Mouse (Mus musculus): ENCODE results near the gene Pla2g4a. TPM values are rescaled to one million over a fixed set of nuclear protein-coding genes. Genes with fewer than 3 reads are reported as not detected.

The Pla2g4a gene
- polyA plus RNA-seq, 1 experiment from 2014 or later = 14.0 TPM

DNA sequence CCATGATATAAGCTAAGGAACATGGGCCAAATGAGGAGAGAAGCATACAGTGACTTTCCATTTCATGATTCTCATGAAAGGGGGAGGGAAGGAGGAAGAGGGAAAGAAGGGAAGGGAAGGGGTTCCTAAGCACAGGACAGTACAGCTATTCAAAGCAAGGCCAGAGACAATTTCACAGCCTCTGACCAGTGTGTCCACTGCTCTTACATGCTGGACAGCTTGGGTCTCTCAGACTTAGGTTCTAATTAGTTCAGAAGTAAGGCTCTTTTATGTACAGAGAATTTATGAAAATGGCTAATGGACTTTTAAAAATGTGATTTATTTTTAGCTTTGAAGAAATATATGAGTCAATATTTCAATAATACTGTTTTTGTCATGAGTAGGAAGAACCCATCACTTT, 9.0 kb downstream of the Pla2g4a start:
- ATAC-seq (ENCODE audit: borderline replicate concordance, extremely low read depth, low FRiP score, low TSS enrichment) = no peak
- Histone ChIP-seq H3K36me3 (no peaks in the 10 kb centered on the region), H3K4me3 (no peak overlapping the region), H3K9ac (no peak overlapping the region), H3K4me2 (no peak overlapping the region), H3K9me3 (no peaks in the 10 kb centered on the region), H3K27ac (no peak overlapping the region), H3K27me3 (no peaks in the 10 kb centered on the region), H3K4me1 (peaks cover 4% of the 10 kb centered on the region; the same call in 1 of the 2 replicates)

DNA sequence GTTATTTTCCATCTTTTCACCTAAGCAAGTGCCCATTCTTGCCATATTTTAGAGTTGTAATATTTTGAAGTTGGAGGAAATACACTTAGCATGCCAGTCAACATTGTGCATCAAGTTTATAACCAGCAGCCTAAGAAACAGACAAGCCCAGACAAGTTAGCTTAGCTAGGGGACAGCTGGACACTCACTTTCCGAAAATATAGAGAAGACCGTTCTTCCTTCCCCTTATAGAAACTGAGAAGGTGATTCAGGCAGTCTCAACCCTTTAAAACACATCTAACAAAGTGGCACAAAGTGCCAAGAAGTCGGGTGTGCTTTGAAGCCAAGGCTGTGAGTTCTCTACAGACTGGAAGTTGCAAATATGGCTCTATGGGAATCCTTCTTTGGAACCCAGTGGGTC, 10.4 kb downstream of the Pla2g4a start:
- Histone ChIP-seq H3K4me2 (no peak overlapping the region), H3K9ac (no peak overlapping the region), H3K36me3 (no peaks in the 10 kb centered on the region), H3K27ac (no peak overlapping the region), H3K4me1 (peaks cover 4% of the 10 kb centered on the region; the same call in 1 of the 2 replicates), H3K27me3 (no peaks in the 10 kb centered on the region), H3K4me3 (no peak overlapping the region), H3K9me3 (no peaks in the 10 kb centered on the region)
- 71% methylated on average over 3 of the region's 3 CpGs for WGBS
- no peak for ATAC-seq (ENCODE audit: borderline replicate concordance, extremely low read depth, low FRiP score, low TSS enrichment)

DNA sequence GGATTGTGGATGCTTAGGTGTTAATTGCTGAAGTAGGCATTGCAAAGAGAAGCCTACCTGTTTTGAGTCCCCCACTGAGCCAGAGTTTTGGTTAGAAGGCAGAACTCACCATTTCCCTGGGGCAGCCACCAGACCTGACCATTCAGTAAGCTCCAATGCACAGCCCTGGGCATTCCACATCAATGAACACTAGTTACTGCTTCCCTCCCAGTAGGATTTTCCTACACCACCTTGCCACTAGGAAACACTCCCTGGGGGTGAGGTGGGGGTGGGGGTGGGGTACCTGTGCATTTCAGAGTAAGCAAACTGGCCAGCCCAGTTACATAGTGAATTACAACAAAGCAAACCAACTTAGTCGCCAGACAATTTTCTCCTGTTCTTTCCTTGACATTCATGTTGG, 10.8 kb downstream of the Pla2g4a start:
- Histone ChIP-seq H3K4me2 (no peak overlapping the region), H3K9me3 (no peaks in the 10 kb centered on the region), H3K36me3 (no peaks in the 10 kb centered on the region), H3K27ac (no peak overlapping the region), H3K27me3 (no peaks in the 10 kb centered on the region), H3K4me3 (no peak overlapping the region), H3K9ac (no peak overlapping the region), H3K4me1 (no peaks in the 10 kb centered on the region)
- ATAC-seq (ENCODE audit: borderline replicate concordance, extremely low read depth, low FRiP score, low TSS enrichment) = no peak
- WGBS = 83% methylated on average over 1 of the region's 1 CpGs

DNA sequence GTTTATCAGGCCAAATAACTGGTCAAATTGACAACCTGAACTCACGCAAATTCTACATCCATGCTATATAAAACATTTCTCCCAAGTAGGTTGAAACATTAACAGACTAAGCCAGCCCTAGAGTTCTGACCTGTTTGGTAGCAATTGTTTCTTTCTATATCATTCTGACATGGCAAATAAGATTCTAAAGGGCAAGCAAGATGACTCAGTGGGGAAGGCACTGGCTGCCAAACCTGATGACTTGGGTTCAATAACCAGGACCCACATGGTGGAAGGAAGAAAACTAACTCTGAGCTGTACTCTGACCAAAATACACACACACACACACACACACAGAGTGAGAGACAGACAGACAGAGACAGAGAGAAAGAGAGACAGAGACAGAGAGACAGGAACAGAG, 11.8 kb downstream of the Pla2g4a start:
- Histone ChIP-seq H3K27me3 (no peaks in the 10 kb centered on the region), H3K4me3 (no peak overlapping the region), H3K9ac (no peak overlapping the region), H3K36me3 (no peaks in the 10 kb centered on the region), H3K9me3 (no peaks in the 10 kb centered on the region), H3K4me2 (no peak overlapping the region), H3K27ac (no peak overlapping the region), H3K4me1 (no peaks in the 10 kb centered on the region)
- WGBS = 86% methylated on average over 1 of the region's 1 CpGs
- ATAC-seq (ENCODE audit: borderline replicate concordance, extremely low read depth, low FRiP score, low TSS enrichment) = no peak

DNA sequence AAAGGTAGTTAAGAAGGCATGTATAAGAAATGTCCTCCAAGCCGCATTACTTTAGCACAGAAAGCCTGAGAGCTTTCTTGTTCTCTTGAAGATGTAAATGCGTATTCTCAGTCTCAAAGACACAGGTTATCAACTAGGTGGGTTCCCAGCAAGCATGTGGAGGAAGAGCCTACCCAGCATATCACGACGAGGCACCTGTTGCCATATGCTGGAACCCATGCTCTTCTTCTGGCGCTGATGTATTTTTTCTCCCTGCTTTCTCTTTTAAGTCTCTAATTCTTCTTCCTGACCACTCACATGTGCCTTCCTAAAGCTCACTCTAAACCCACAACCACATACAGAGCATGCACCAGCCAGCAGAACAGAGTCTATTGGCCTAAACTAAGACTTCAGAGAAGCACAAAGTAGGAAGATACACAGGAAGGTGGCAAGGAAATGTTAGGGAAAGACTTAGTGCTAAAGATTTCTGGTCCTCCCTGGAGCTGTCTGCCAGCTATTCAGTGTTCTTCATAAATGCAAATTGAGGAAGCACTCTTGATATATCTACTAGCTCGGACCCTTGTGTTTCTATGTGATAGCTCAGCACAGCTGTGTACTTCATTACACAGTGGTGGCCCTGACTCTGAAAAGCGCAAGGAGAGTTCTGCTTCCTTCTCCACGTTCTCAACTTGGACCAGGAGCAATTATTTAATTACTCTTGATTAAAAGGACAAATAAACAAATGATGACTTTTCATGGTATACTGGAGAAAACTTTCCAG, 12.8 kb downstream of the Pla2g4a start:
- Histone ChIP-seq H3K4me1 (no peaks in the 10 kb centered on the region), H3K4me2 (no peak overlapping the region), H3K9ac (no peak overlapping the region), H3K4me3 (no peak overlapping the region), H3K27ac (no peak overlapping the region), H3K36me3 (no peaks in the 10 kb centered on the region), H3K9me3 (no peaks in the 10 kb centered on the region), H3K27me3 (no peaks in the 10 kb centered on the region)
- ATAC-seq (ENCODE audit: borderline replicate concordance, extremely low read depth, low FRiP score, low TSS enrichment) = no peak
- 83% methylated on average over 8 of the region's 8 CpGs for WGBS

DNA sequence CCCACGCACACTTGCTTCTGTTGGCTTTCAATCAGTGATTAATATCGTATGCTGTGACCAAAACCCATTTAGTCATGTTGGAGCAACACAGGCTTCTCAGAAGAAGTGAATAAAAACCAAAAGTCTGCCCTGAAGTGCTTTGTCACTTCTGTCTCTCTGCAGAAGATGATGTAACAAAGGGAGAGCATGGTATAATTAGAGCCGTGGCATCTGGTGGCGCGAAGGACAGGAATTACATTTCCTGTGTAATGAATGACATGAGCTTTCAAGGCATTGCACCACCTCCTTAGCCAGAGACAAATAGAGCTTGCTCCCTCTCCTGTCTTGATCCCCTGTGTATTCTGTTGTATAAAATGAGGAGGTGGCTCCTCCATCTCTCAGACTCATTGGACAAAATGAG, 14.1 kb downstream of the Pla2g4a start:
- H3K9me3 ChIP-seq = no peaks in the 10 kb centered on the region
- 69% methylated on average over 5 of the region's 5 CpGs for WGBS
- H3K4me3 ChIP-seq = no peak overlapping the region
- no peak overlapping the region for H3K9ac ChIP-seq
- no peaks in the 10 kb centered on the region for H3K36me3 ChIP-seq
- no peaks in the 10 kb centered on the region for H3K27me3 ChIP-seq
- no peak overlapping the region for H3K27ac ChIP-seq
- no peak overlapping the region for H3K4me2 ChIP-seq
- no peak for ATAC-seq (ENCODE audit: borderline replicate concordance, extremely low read depth, low FRiP score, low TSS enrichment)
- H3K4me1 ChIP-seq = no peaks in the 10 kb centered on the region

DNA sequence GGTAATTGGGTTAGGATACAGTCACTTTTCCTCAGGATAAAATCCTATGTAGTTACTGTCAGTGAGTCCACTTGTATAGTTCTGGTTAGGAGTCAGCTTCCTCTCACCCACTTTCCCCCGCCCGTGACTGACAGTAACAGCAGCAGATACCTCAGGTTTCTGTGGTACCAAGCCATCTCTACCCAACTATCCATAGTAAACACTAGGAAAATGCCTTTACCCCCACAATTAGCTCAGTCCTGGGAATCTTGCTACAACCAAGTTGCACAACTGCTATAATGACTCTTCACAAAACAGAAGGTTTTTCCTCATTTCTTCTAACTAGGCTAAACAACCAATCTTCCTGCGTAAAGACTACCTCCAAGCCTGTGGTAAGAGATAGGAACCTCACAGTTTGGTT, 14.7 kb downstream of the Pla2g4a start:
- H3K27ac ChIP-seq = no peak overlapping the region
- H3K4me2 ChIP-seq = no peak overlapping the region
- H3K27me3 ChIP-seq = no peaks in the 10 kb centered on the region
- WGBS = 78% methylated on average over 3 of the region's 3 CpGs
- H3K4me3 ChIP-seq = no peak overlapping the region
- H3K9me3 ChIP-seq = no peaks in the 10 kb centered on the region
- H3K9ac ChIP-seq = no peak overlapping the region
- no peak for ATAC-seq (ENCODE audit: borderline replicate concordance, extremely low read depth, low FRiP score, low TSS enrichment)
- no peaks in the 10 kb centered on the region for H3K4me1 ChIP-seq
- no peaks in the 10 kb centered on the region for H3K36me3 ChIP-seq

DNA sequence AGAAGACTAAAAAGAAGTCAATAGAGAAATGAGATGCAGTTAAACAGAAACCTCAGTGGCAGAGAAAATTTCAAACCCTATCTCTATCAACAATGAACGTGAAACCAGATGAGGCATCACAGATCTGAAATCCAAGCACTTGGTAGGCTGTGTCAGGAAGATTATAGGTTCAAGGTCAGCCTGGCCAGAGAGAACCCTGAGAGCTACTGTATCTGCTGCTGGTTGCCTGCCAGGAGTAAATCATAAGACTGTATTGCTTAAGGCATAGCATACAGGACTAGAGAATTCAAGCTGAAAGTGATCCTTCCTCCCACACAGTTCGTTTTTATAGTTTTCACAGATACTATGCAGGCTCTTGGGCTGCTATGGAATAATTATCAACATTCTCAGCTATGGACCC, 17.5 kb downstream of the Pla2g4a start:
- Histone ChIP-seq H3K4me2 (no peak overlapping the region), H3K4me3 (no peak overlapping the region), H3K27ac (no peak overlapping the region), H3K27me3 (no peaks in the 10 kb centered on the region), H3K9me3 (no peaks in the 10 kb centered on the region), H3K36me3 (no peaks in the 10 kb centered on the region), H3K9ac (no peak overlapping the region), H3K4me1 (no peaks in the 10 kb centered on the region)
- 64% methylated on average over 2 of the region's 2 CpGs for WGBS
- no peak for ATAC-seq (ENCODE audit: borderline replicate concordance, extremely low read depth, low FRiP score, low TSS enrichment)

DNA sequence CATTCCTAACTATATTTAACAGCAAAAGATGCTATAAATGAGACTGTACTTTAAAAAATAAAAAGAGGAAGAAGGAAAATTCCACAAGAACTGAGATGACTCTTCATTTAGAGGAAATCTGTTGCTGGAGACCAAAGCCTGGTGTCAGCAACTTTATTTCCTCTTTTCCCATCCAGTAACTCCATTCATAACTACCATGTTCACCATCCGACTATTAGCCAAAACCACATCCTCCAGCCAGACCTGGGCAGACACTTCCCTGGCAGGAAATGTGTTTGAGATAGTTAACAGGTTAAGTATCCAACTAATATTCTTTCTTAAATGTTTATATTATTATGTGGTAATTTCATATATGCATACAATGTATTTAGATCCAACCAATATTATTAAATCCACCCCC, 20.8 kb downstream of the Pla2g4a start:
- no peak overlapping the region for H3K27ac ChIP-seq
- ATAC-seq (ENCODE audit: borderline replicate concordance, extremely low read depth, low FRiP score, low TSS enrichment) = no peak
- H3K9me3 ChIP-seq = no peaks in the 10 kb centered on the region
- H3K27me3 ChIP-seq = no peaks in the 10 kb centered on the region
- no peak overlapping the region for H3K4me2 ChIP-seq
- H3K36me3 ChIP-seq = no peaks in the 10 kb centered on the region
- no peak overlapping the region for H3K9ac ChIP-seq
- no peak overlapping the region for H3K4me3 ChIP-seq
- WGBS = 62% methylated on average over 1 of the region's 1 CpGs
- no peaks in the 10 kb centered on the region for H3K4me1 ChIP-seq

DNA sequence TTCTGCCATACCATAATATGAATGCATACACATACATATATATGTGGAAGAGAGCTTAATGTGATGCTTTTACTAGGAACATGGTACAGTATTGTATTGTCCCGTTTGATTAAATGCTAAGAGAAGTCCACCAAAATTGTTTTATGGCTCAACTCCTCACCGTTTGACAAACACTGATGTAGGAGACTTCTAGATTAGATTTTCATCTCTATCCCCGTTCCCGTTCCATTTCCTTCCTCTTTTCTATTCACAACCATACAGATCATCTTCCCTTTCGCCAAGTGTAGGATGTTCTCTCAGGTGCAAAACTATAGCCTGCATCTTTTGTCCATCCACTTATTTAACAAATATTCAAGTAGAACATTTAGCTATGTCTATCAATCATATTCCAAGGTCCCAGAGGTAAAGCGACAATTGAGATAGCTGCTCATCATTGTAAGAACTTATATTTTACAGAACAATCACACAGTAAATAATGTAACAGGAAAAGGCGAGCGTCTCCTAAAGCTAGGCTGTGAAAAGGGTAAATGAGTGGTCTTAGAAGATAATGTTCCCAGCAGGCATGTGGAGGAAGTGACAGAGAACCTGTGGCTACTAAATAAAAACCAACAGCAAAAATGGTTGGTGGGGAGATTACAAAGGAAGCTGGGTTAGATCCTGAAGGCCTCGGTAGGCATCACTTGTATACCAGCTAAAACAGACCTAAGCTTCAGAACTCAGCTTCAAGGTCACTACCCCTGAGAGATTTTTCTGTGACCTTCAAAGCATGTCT, 21.6 kb downstream of the Pla2g4a start:
- no peak overlapping the region for H3K27ac ChIP-seq
- WGBS = 81% methylated on average over 9 of the region's 9 CpGs
- ATAC-seq (ENCODE audit: borderline replicate concordance, extremely low read depth, low FRiP score, low TSS enrichment) = no peak
- no peaks in the 10 kb centered on the region for H3K27me3 ChIP-seq
- no peaks in the 10 kb centered on the region for H3K9me3 ChIP-seq
- no peak overlapping the region for H3K4me2 ChIP-seq
- no peaks in the 10 kb centered on the region for H3K36me3 ChIP-seq
- no peak overlapping the region for H3K9ac ChIP-seq
- no peak overlapping the region for H3K4me3 ChIP-seq
- H3K4me1 ChIP-seq = no peaks in the 10 kb centered on the region

DNA sequence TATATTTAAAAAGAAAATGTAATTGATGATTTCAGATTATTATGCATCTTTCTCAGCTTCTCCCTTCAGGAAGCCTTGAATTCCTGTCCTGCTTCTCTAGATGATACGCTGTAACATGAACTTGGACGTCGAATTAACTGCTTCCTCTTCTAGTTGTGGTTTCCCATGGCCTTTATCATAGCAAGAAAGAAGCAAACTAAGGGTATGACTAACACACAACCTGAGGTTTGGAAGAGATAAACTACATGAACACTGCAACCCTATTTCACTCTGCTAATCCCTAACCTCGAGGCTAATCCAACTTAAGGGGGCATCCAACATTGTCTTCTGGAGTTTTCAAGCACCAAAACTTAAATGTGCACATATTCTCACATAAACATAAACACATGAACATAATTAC, 23.3 kb downstream of the Pla2g4a start:
- Histone ChIP-seq H3K36me3 (no peaks in the 10 kb centered on the region), H3K4me3 (no peak overlapping the region), H3K4me1 (no peaks in the 10 kb centered on the region), H3K27ac (no peak overlapping the region), H3K27me3 (no peaks in the 10 kb centered on the region), H3K4me2 (no peak overlapping the region), H3K9me3 (no peaks in the 10 kb centered on the region), H3K9ac (no peak overlapping the region)
- ATAC-seq (ENCODE audit: borderline replicate concordance, extremely low read depth, low FRiP score, low TSS enrichment) = no peak
- 79% methylated on average over 4 of the region's 4 CpGs for WGBS

DNA sequence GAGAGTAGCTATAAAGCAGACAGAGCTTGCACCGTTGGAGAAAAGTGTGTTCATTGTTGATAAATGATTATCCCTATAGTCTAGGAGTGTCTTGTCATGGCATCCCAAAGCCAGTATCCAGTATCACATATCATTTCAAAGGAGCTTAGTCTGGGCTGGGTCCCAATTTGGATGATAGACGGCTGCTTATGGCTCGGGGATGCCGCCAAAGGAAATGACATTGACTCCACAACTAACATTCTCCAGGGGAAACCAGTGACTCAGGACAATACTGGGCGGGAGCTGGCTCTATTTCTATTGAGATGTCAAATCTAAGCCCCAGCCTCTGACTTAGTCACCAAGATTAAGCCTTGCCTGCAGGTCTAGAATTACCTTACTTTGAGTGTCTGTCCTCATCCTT, 31.9 kb downstream of the Pla2g4a start:
- no peak overlapping the region for H3K4me3 ChIP-seq
- no peak overlapping the region for H3K4me2 ChIP-seq
- no peaks in the 10 kb centered on the region for H3K4me1 ChIP-seq
- H3K9me3 ChIP-seq = no peaks in the 10 kb centered on the region
- ATAC-seq (ENCODE audit: borderline replicate concordance, extremely low read depth, low FRiP score, low TSS enrichment) = no peak
- 72% methylated on average over 5 of the region's 5 CpGs for WGBS
- no peak overlapping the region for H3K27ac ChIP-seq
- H3K27me3 ChIP-seq = no peaks in the 10 kb centered on the region
- no peaks in the 10 kb centered on the region for H3K36me3 ChIP-seq
- no peak overlapping the region for H3K9ac ChIP-seq
